Mouse (Mus musculus) layer of hippocampus, adult 18-20 months (tissue): ENCODE data around the gene Zfp934. TPM values are rescaled to one million over a fixed set of nuclear protein-coding genes. Genes with fewer than 3 reads are reported as not detected.
"Not testable (repeated sequence)": the region's sequence is repeated elsewhere in the genome, so short reads cannot be mapped to it uniquely, and the experiment has no call there.

Source experiments
- DNase-seq, 2 experiments: peaks; one replicate each; pipeline ENCODE4 v3.0.0; 2022; ENCODE audit warnings: low spot score in 2 of 2
- long read RNA-seq: library from polyadenylated mRNA; stranded (forward); transcript quantifications from one replicate; pipeline ENCODE4 v2.0.0, GENCODE M21; 2021
- microRNA-seq, 2 experiments: library from miRNA; unstranded; fragments of <30 nt; microRNA quantifications; one replicate each; pipeline ENCODE4 v1.2.0; 2021
- total RNA-seq, 2 experiments: library from RNA; stranded (reverse); gene quantifications; 2 replicates each; pipeline ENCODE4 v1.2.3; 2021

Zfp934 gene
- total RNA-seq, result 1 to 10 TPM; 7.2 to 8.0 TPM
- long read RNA-seq, partial matches to known transcripts, result 0 of 4 reads
- long read RNA-seq, other reads (novel, unspliced or antisense), result 3 of 4 reads

DNA sequence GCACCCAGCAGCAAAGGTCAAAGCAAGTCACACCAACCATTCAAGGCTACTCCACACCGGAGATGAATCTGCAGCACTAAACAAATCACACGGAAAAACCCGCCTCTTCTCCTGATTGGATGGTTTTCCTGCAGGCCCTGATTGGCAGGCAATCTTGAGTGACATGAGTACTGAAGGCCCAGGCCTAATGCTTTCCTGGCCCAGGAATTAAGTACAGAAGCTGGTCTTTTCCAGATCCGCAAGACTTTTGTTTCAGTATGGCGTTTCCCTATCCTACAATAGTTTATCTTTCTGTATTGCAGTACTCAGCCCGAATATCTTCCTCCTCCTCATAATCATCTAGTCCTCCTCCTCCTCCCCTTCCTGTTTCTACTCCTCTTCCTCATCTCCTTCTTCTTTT, at the start of gene Zfp934:
Zfp934 (minus strand) TSS at position 101 of the 400 bp plus-strand sequence.
- not testable (repeated sequence) for DNase-seq

DNA sequence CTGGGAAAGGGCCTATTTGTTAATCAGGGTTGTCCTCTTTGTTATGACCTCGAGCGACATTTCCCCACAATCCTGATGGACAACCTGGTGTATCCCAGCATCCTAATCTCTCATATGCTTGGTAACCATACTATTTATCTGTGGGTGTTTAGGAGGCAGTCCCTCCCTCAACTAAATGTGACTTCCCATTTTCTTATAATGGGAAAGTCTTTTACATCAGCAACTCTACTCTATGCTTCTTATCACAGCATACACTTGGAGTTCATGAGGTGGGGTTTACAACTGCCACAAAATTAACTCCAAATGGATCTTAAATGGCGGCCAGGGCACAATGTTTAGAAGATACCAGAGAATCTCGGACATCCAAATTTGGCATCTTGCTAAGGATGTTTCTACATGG, 46.5 kb upstream of the Zfp934 start:
- not testable (repeated sequence) for DNase-seq

DNA sequence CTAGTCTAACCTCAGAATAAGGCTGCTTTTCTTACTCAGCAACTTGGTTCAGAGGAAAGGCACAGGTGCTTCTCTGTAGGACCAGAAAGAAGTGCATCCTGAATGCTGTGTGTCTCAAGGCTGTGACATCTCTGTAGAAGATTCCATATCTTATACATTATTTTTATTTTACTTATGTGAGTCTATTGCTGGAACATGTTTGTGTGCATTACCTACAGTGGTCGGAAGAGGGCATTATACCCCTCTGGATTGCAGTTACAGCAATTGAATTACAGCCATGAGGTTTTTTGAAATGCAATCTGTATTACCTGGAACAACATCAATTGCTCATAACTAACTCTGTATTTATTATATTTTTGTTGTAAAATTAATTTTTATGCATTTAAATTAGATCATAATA, 9.3 kb downstream of the Zfp934 start:
- DNase-seq, result peak in 1 of 2 experiments; percentile 5

DNA sequence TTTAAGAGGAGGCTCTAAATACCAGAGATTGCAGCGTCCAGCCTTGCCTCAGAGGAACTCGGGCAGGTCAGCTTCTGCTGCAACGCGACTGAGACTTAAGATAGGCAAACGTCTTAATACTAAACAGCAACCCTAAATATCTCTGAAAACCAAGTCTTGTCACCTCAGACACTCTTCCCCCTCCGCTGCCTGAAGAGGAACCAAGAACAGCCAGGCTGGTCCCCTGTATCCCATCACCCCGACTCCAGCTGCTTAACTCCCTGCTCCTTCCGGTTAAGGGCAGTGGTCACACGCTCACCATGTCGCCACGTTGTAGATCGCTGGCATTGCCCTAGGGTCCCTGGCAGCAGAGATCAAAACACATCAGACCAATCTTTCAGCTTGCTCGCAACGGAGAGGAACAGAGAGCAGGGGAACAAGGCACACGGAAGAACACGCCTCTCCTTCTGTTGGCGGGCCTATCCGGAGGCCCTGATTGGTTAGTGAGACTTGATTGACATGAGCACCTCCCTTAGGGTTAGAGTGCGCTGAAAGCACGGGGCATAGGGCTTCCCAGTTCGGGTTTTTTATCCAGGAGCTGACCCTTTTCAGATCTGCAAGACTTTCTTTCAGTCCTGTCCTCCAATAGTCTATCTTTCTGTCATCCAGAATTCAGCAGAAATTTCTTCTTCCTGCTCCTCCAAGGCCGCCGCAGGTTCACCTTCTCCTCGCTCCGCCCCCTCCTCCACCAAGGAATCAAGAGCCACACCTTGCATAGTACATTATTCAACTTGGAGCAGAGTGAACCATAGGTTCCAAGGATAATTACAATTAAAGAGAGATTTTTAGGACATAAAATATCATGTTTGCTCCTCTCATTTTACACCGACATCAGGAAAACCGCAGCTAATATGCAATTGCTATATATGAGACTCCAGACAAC, 12.5 kb downstream of the Zfp934 start, which contains the start of gene Zfp935:
Zfp935 (minus strand) TSS at position 323 of the 922 bp plus-strand sequence.
- DNase-seq, result peak; percentile 52 to 83

DNA sequence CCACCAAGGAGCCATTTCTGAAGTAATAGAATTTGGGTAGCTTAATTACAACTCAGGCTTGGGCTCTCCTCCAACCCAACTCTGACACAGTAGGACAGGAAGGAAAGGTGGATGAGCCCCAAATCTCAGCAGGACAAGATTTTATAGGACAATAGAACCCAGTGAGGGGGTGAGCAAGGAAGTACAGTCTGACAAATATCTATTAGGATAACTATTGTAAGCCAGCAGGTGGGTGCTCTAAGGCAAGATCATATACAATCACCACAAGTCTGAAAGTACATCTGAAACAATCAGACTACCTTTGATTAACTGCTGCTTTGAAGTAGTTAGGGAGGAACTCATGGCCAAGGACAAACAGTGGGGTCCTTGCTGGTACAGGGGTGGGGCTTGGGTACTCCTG, 40.9 kb downstream of the Zfp934 start:
- not testable (repeated sequence) for DNase-seq

DNA sequence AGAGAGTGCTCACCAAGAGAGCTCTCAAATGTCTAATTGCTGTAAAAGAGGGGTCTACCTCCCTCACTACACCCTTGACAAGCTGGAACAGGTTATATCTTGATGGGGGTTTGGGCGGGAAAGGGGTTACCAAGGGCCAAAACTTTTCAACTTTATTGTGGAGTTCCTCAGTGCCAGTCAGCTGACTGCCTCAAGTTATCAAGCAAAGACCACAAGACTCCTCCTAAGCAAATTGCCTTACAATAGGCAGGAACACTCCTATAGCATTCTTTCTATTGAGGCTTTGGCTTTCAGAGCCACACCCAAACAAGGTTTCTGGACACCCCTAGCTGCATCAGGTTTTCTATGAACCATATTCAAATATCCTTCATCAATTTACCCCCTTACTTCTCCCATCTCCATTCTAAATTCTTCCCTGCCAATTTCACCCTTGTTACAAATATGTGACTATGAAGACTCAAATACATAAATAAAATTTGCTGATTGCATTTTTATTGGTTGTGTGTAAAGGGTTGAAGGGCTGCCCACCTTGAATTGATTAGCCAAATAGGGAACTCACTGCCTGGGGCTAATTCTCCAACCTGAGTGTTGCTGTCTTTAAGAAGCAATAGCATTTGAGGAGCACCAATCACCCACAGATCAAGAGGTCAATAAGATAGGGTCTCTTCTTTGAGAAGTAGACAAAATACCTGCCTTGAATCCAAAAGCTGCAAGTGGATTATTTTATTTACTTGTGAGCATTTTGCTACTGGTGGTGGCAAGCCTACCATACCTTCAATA, 60.2 kb downstream of the Zfp934 start:
- not testable (repeated sequence) for DNase-seq

DNA sequence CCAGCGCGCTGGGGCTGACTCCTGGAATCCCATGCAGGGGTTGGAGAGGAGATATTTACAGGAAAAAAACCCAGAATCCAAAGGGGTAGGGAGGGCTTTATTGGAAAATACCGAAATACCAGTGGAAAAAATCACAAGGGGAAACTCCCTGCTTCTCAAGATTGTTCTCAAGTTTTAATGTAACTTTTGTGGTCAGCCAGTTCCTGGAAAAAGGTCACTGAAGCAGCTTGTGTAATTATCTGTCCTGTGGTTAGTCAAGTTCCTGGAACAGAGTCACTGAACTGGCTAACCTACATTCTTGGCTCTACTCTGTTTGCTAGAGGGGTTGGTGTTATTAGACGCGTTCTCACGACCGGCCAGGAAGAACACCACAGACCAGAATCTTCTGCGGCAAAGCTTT, 98.3 kb downstream of the Zfp934 start:
- not testable (repeated sequence) for DNase-seq

DNA sequence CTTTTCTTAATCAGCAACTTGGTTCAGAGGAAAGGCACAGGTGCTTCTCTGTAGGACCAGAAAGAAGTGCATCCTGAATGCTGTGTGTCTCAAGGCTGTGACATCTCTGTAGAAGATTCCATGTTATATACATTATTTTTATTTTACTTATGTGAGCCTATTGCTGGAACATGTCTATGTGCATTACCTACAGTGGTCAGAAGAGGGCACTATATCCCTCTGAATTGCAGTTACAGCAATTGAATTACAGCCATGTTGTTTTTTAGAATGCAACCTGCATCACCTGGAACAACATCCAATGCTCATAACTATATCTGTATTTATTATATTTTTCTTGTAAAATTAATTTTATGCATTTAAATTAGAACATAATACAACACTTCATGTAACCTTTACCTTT, 101.1 kb downstream of the Zfp934 start:
- DNase-seq, result peak in 1 of 2 experiments; percentile 23

DNA sequence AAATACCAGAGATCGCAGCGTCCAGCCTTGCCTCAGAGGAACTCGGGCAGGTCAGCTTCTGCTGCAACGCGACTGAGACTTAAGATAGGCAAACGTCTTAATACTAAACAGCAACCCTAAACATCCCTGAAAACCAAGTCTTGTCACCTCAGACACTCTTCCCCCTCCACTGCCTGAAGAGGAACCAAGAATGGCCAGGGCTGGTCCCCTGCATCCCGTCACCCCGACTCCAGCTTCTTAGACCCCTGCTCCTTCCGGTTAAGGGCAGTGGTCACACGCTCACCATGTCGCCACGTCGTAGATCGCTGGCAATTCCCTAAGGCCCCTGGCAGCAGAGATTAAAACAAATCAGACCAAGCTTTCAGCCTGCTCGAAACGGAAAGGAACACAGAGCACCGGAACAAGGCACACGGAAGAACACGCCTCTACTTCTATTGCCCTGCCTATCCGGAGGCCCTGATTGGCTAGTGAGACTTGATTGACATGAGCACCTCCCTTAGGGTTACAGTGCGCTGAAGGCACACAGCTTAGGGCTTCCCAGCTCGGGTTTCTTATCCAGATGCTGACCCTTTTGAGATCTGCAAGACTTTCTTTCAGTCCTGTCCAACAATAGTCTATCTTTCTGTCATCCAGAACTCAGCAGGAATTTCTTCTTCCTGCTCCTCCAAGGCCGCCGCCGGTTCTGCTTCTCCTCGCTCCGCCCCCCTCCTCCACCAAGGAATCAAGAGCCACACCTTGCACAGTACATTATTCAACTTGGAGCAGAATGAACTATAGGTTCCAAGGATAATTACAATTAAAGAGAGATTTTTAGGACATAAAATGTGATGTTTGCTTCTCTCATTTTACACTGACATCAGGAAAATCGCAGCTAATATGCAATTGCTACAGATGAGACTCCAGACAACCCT, 104.3 kb downstream of the Zfp934 start, which contains the start of gene Gm49359:
Gm49359 (minus strand) TSS at position 409 of the 911 bp plus-strand sequence.
- DNase-seq, result peak; percentile 79 to 96

Small RNAs within 50 kb of the gene (microRNA-seq; reads per million reads assigned to microRNA genes)
- gene Gm22256, result 0.25 to 0.59 reads per million in 2 experiments

Other genes starting within 250 kb of the Zfp934 start
- 1 to 10 TPM in 1 of 2 experiments, under 1 TPM in 1; 0.64 to 1.1 TPM for gene Gm3604, start 188.0 kb downstream of the Zfp934 start, total RNA-seq
- gene Gm49359, start 104.4 kb downstream of the Zfp934 start, total RNA-seq, result 10 to 100 TPM; 11.9 to 13.2 TPM
- gene Zfp935, start 12.7 kb downstream of the Zfp934 start, total RNA-seq, result 1 to 10 TPM in 1 of 2 experiments, under 1 TPM in 1; 0.92 to 2.1 TPM
- gene 6720489N17Rik, start 53.0 kb upstream of the Zfp934 start, total RNA-seq, result 1 to 10 TPM; 3.2 to 3.8 TPM
- gene Platr25, start 189.5 kb upstream of the Zfp934 start, total RNA-seq, result 10 to 100 TPM; 12.5 to 14.3 TPM
- 1 to 10 TPM; 5.0 to 6.3 TPM for gene Gm5141, start 214.6 kb upstream of the Zfp934 start, total RNA-seq